Mouse (Mus musculus) ES-Bruce4 (cell line): ENCODE results near the gene Dync2li1.

Experiments used
- CTCF ChIP-seq: IDR thresholded peaks from one replicate; pipeline ENCODE4 v1.8.1; 2011; ENCODE audit warnings: low read depth, low read length
- POLR2A ChIP-seq: IDR thresholded peaks from one replicate; pipeline ENCODE4 v1.8.1; 2011; ENCODE audit warnings: low read length; ENCODE audit not compliant: insufficient read depth

DNA sequence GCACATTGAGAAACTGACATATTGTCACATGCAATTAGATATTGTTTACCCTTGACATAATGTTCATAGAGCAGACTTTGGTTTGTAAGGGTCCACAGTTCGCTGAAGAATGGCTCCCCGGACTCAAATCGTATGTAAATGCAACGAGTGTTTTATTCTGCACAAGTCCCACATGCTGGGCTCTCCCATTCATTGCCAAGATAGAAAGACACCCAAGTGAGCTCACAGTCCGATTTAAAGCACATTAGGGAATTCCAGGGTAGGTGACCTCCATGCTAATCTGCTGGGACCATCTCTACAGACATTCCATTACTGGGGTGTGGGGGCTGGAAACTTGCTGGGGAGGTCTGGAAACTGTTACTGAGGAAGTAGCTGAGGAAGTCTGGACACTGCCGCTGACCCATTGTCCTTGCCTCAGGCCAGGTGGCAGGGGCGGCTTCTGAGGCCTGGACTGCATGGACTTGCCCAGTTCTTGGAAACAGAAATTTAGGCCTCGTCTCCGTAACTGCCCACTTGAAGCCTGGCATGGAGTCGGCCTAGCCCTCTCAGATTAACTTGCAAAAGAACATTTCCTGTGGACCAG, 13.6 kb downstream of the Dync2li1 start:
- TF ChIP-seq CTCF: no peak
- TF ChIP-seq POLR2A: no peak
